Mouse (Mus musculus) midbrain, embryonic 15.5 days (tissue): ENCODE measurements around the gene Gpr152. TPM values are rescaled to one million over a fixed set of nuclear protein-coding genes. Genes with fewer than 3 reads are reported as not detected.
A peak's percentile ranks its signal among the peaks of the same experiment; 100 is the strongest.

Source experiments
- ATAC-seq: fragments of 200-750 bp; cut with Nextera tagmentation; replicated peaks from 2 replicates; pipeline ENCODE4 v1.8.0; 2017; ENCODE audit warnings: moderate TSS enrichment
- H3K27ac ChIP-seq: fragments of 300-500 bp; sonication (generic); 2 replicates; pipeline ENCODE4 v1.5.1; 2015; ENCODE audit warnings: mild to moderate bottlenecking, inconsistent platforms
- H3K27me3 ChIP-seq: fragments of 300-500 bp; sonication (generic); replicated peaks from 2 replicates; pipeline ENCODE4 v1.6.1; 2015; ENCODE audit warnings: inconsistent platforms
- H3K36me3 ChIP-seq: fragments of 300-500 bp; sonication (generic); replicated peaks from 2 replicates; pipeline ENCODE4 v1.6.1; 2015; ENCODE audit warnings: inconsistent platforms
- H3K4me1 ChIP-seq: fragments of 300-500 bp; sonication (generic); 2 replicates; pipeline ENCODE4 v1.6.1; 2015; ENCODE audit warnings: inconsistent platforms
- H3K4me2 ChIP-seq: fragments of 300-500 bp; sonication (generic); 2 replicates; pipeline ENCODE4 v1.6.1; 2015; ENCODE audit warnings: inconsistent platforms, mild to moderate bottlenecking, moderate library complexity
- H3K4me3 ChIP-seq: fragments of 300-500 bp; sonication (generic); 2 replicates; pipeline ENCODE4 v1.5.1; 2015; ENCODE audit warnings: mild to moderate bottlenecking, inconsistent platforms
- H3K9ac ChIP-seq: fragments of 300-500 bp; sonication (generic); 2 replicates; pipeline ENCODE4 v1.6.1; 2015; ENCODE audit warnings: mild to moderate bottlenecking, inconsistent platforms
- H3K9me3 ChIP-seq: fragments of 300-500 bp; sonication (generic); 2 replicates; pipeline ENCODE4 v1.6.1; 2016; ENCODE audit warnings: inconsistent platforms
- WGBS: fragments of 180-500 bp; shearing (Covaris S2); methylation state at CpG from one replicate; pipeline ENCODE4 v1.1.7; 2015; ENCODE audit warnings: mixed read lengths; 5-methylcytosine and 5-hydroxymethylcytosine counted together
- polyA plus RNA-seq: library from polyadenylated mRNA; unstranded; fragments of >200 nt; fragmentation: Nextera tagmentation; extraction: Ambion mirVana; gene quantifications from 2 replicates; pipeline ENCODE4 v1.2.1, GENCODE M21; 2015

Gene Gpr152
- polyA plus RNA-seq, 1 experiment from 2014 or later, result 0.04 TPM

GRCm38 (mm10) chr19:4099837-4100717 lies 39.5 kb upstream of the Gpr152 start, which contains the start of gene Pitpnm1:
Pitpnm1 (plus strand) TSS chr19:4099998.
- Histone ChIP-seq H3K4me3 (peak within 1 kb of the TSS; percentile 63), H3K36me3 (peaks cover 3% of the 10 kb centered on the region; the same call in 1 of the 2 replicates), H3K9me3 (no peaks in the 10 kb centered on the region), H3K27ac (peak within 1 kb of the TSS; percentile 80), H3K27me3 (no peaks in the 10 kb centered on the region), H3K4me1 (peaks cover 56% of the 10 kb centered on the region), H3K9ac (peak within 1 kb of the TSS; percentile 69), H3K4me2 (peak within 1 kb of the TSS; percentile 63)
- ATAC-seq, result no peak
- 1% methylated on average over 53 of the region's 53 CpGs for WGBS

- under 1% methylated on average over 51 of the region's 52 CpGs for WGBS
- Histone ChIP-seq H3K4me3 (peak overlapping the region; percentile 63), H3K9ac (peak overlapping the region; percentile 69), H3K9me3 (no peaks in the 10 kb centered on the region), H3K27me3 (no peaks in the 10 kb centered on the region), H3K36me3 (peaks cover 10% of the 10 kb centered on the region; the same call in 1 of the 2 replicates), H3K4me2 (peak overlapping the region; percentile 63), H3K4me1 (peaks cover 55% of the 10 kb centered on the region), H3K27ac (peak overlapping the region; percentile 80)
- ATAC-seq, result peak; percentile 8
These were observed 38.8 kb upstream of the Gpr152 start for GRCm38 (mm10) chr19:4100718-4101261.

GRCm38 (mm10) chr19:4101466-4101865 lies 38.1 kb upstream of the Gpr152 start:
- no peak for ATAC-seq
- 44% methylated on average over 6 of the region's 6 CpGs for WGBS
- Histone ChIP-seq H3K4me2 (peak overlapping the region; percentile 63), H3K36me3 (peaks cover 10% of the 10 kb centered on the region; the same call in 1 of the 2 replicates), H3K4me1 (peaks cover 48% of the 10 kb centered on the region), H3K9ac (peak overlapping the region; percentile 69), H3K27me3 (no peaks in the 10 kb centered on the region), H3K9me3 (no peaks in the 10 kb centered on the region), H3K27ac (peak overlapping the region; percentile 80), H3K4me3 (peak overlapping the region; percentile 63)

GRCm38 (mm10) chr19:4102049-4102448 lies 37.5 kb upstream of the Gpr152 start:
- ATAC-seq, result no peak
- no peak overlapping the region for H3K27ac ChIP-seq
- no peak overlapping the region for H3K9ac ChIP-seq
- 83% methylated on average over 2 of the region's 2 CpGs for WGBS
- peak overlapping the region; percentile 63 for H3K4me3 ChIP-seq
- H3K36me3 ChIP-seq, result peaks cover 10% of the 10 kb centered on the region; the same call in 1 of the 2 replicates
- H3K9me3 ChIP-seq, result no peaks in the 10 kb centered on the region
- peak overlapping the region; percentile 63 for H3K4me2 ChIP-seq
- no peaks in the 10 kb centered on the region for H3K27me3 ChIP-seq
- peaks cover 47% of the 10 kb centered on the region for H3K4me1 ChIP-seq

- no peak overlapping the region for H3K9ac ChIP-seq
- H3K4me2 ChIP-seq, result no peak overlapping the region
- H3K4me1 ChIP-seq, result peaks cover 44% of the 10 kb centered on the region
- H3K27me3 ChIP-seq, result no peaks in the 10 kb centered on the region
- H3K36me3 ChIP-seq, result peaks cover 14% of the 10 kb centered on the region; the same call in 1 of the 2 replicates
- WGBS, result 95% methylated on average over 12 of the region's 12 CpGs
- no peak for ATAC-seq
- no peak overlapping the region for H3K4me3 ChIP-seq
- no peak overlapping the region for H3K27ac ChIP-seq
- H3K9me3 ChIP-seq, result no peaks in the 10 kb centered on the region
These were observed 37.0 kb upstream of the Gpr152 start for GRCm38 (mm10) chr19:4102626-4103025.

- Histone ChIP-seq H3K9me3 (no peaks in the 10 kb centered on the region), H3K4me2 (no peak overlapping the region), H3K9ac (no peak overlapping the region), H3K4me1 (peaks cover 37% of the 10 kb centered on the region), H3K36me3 (peaks cover 18% of the 10 kb centered on the region; the same call in 1 of the 2 replicates), H3K4me3 (no peak overlapping the region), H3K27me3 (no peaks in the 10 kb centered on the region), H3K27ac (no peak overlapping the region)
- no peak for ATAC-seq
- 93% methylated on average over 18 of the region's 18 CpGs for WGBS
These were observed 36.3 kb upstream of the Gpr152 start for GRCm38 (mm10) chr19:4103294-4103693.

GRCm38 (mm10) chr19:4103792-4104191 lies 35.8 kb upstream of the Gpr152 start:
- no peak overlapping the region for H3K27ac ChIP-seq
- no peak overlapping the region for H3K4me3 ChIP-seq
- H3K27me3 ChIP-seq, result no peaks in the 10 kb centered on the region
- H3K4me2 ChIP-seq, result no peak overlapping the region
- H3K9me3 ChIP-seq, result no peaks in the 10 kb centered on the region
- H3K4me1 ChIP-seq, result peaks cover 32% of the 10 kb centered on the region
- H3K9ac ChIP-seq, result no peak overlapping the region
- 84% methylated on average over 3 of the region's 3 CpGs for WGBS
- no peak for ATAC-seq
- peaks cover 18% of the 10 kb centered on the region; the same call in 1 of the 2 replicates for H3K36me3 ChIP-seq

GRCm38 (mm10) chr19:4104675-4105194 lies 34.9 kb upstream of the Gpr152 start:
- Histone ChIP-seq H3K4me3 (no peak overlapping the region), H3K36me3 (peaks cover 21% of the 10 kb centered on the region; the same call in 1 of the 2 replicates), H3K4me2 (no peak overlapping the region), H3K4me1 (peaks cover 23% of the 10 kb centered on the region), H3K9me3 (no peaks in the 10 kb centered on the region), H3K27me3 (no peaks in the 10 kb centered on the region), H3K27ac (no peak overlapping the region), H3K9ac (no peak overlapping the region)
- ATAC-seq, result no peak
- WGBS, result 91% methylated on average over 16 of the region's 16 CpGs

GRCm38 (mm10) chr19:4106654-4107053 lies 32.9 kb upstream of the Gpr152 start:
- H3K36me3 ChIP-seq, result peaks cover 33% of the 10 kb centered on the region
- ATAC-seq, result no peak

GRCm38 (mm10) chr19:4108535-4108934 lies 31.1 kb upstream of the Gpr152 start:
- Histone ChIP-seq H3K4me1 (no peaks in the 10 kb centered on the region), H3K27ac (no peak overlapping the region), H3K4me2 (no peak overlapping the region), H3K9me3 (no peaks in the 10 kb centered on the region), H3K36me3 (peaks cover 50% of the 10 kb centered on the region), H3K4me3 (no peak overlapping the region), H3K27me3 (no peaks in the 10 kb centered on the region), H3K9ac (no peak overlapping the region)
- ATAC-seq, result no peak
- WGBS, result 89% methylated on average over 9 of the region's 9 CpGs

More at GRCm38 (mm10) chr19:4106654-4107053, 32.9 kb upstream of the Gpr152 start:
- Histone ChIP-seq H3K27ac (no peak overlapping the region), H3K4me2 (no peak overlapping the region), H3K9me3 (no peaks in the 10 kb centered on the region), H3K4me3 (no peak overlapping the region), H3K9ac (no peak overlapping the region), H3K27me3 (no peaks in the 10 kb centered on the region), H3K4me1 (peaks cover 10% of the 10 kb centered on the region)
- 92% methylated on average over 14 of the region's 14 CpGs for WGBS

- no peaks in the 10 kb centered on the region for H3K27me3 ChIP-seq
- H3K9ac ChIP-seq, result no peak overlapping the region
- H3K4me1 ChIP-seq, result no peaks in the 10 kb centered on the region
- no peaks in the 10 kb centered on the region for H3K9me3 ChIP-seq
- H3K36me3 ChIP-seq, result peaks cover 63% of the 10 kb centered on the region
- ATAC-seq, result no peak
- H3K4me2 ChIP-seq, result no peak overlapping the region
- 95% methylated on average over 26 of the region's 26 CpGs for WGBS
- no peak overlapping the region for H3K4me3 ChIP-seq
- no peak overlapping the region for H3K27ac ChIP-seq
These were observed 27.3 kb upstream of the Gpr152 start for GRCm38 (mm10) chr19:4112063-4112960.
